ENCODE assay signal across 24 mouse cellular contexts in the genomic region with DNA sequence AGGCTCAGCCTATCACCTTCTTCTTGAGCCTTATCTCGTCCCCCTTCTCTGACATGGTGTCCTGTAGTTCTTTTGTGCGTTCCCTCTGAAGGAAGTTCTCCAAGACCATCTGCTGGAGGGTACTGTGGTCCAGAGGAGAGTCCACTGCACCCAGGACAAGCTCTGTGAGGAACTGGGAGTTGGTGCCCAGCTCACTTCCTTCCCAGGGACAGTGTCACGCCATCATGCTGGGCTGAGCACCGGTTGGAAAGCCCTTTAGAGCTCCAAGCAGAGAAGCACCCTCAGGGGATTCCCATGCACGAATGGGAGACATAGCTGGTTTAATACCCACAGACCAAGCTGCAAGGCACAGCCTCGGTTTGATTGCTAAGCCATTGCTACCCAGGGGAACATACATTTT. TPM values are rescaled to one million over a fixed set of nuclear protein-coding genes. Genes with fewer than 3 reads are reported as not detected.
DNase-seq lines count a peak whose midpoint lies in the region; ATAC-seq and TF ChIP-seq lines count a peak whose summit lies in the region.
"Had no signal": no experiment of that assay in that cellular context is flagged by ENCODE, and none has a peak within 500 bp of the region (broad histone marks: within the 10 kb centered on the region; RNA-seq: fewer than 3 reads in every experiment).

No protein-coding gene starts in this region.

- no peak for ATAC-seq in heart, embryonic 11.5 days (replicated peaks; ENCODE audit: insufficient number of reproducible peaks, low FRiP score, low TSS enrichment)
- no peak for ATAC-seq in heart, embryonic 13.5 days (ENCODE audit: extremely low read depth, insufficient number of reproducible peaks, low FRiP score, low TSS enrichment)
- no peak; the same call in 1 of the 2 replicates for ATAC-seq in heart, postnatal 0 days (ENCODE audit: insufficient read depth, low read depth)
- ATAC-seq: forebrain, embryonic 16.5 days; intestine, embryonic 16.5 days had no signal

- 0 out of 2 replicates have a peak, but pooled peaks cover 2% of the 10 kb centered on the region for H3K27me3 ChIP-seq in heart, embryonic 11.5 days (ENCODE audit: control insufficient read depth, insufficient read depth, low read length)
- H3K27me3 ChIP-seq in heart, embryonic 13.5 days (replicated peaks): peaks cover 6% of the 10 kb centered on the region; the same call in 1 of the 2 replicates
- H3K27me3 ChIP-seq in heart, postnatal 0 days (ENCODE audit: control insufficient read depth, insufficient read depth, low read length): no peaks in the 10 kb centered on the region
- H3K27me3 ChIP-seq: hindbrain, embryonic 15.5 days had no signal

- no peak overlapping the region; the same call in 1 of the 2 replicates for H3K9ac ChIP-seq in heart, embryonic 11.5 days (ENCODE audit: low read depth, low read length)
- H3K9ac ChIP-seq in heart, embryonic 13.5 days: peak overlapping the region; percentile 96
- peak overlapping the region; percentile 47 for H3K9ac ChIP-seq in heart, postnatal 0 days (replicated peaks; ENCODE audit: low read depth, low read length)
- H3K9ac ChIP-seq: embryonic facial prominence, embryonic 12.5 days; forebrain, embryonic 12.5 days; hindbrain, embryonic 15.5 days; kidney, embryonic 15.5 days had no signal

- H3K4me1 ChIP-seq in heart, embryonic 11.5 days (ENCODE audit: control insufficient read depth, insufficient read depth, low read length): peaks cover 10% of the 10 kb centered on the region; the same call in 1 of the 2 replicates
- H3K4me1 ChIP-seq in heart, embryonic 13.5 days: peaks cover 25% of the 10 kb centered on the region
- no peaks in the 10 kb centered on the region for H3K4me1 ChIP-seq in heart, postnatal 0 days (ENCODE audit: control insufficient read depth, insufficient read depth)
- H3K4me1 ChIP-seq: embryonic facial prominence, embryonic 12.5 days; forebrain, embryonic 12.5 days had no signal

- H3K36me3 ChIP-seq in heart, embryonic 11.5 days (ENCODE audit: control insufficient read depth, insufficient read depth, low read length): no peaks in the 10 kb centered on the region
- H3K36me3 ChIP-seq in heart, embryonic 13.5 days: peaks cover 51% of the 10 kb centered on the region
- peaks cover 41% of the 10 kb centered on the region for H3K36me3 ChIP-seq in heart, postnatal 0 days (replicated peaks; ENCODE audit: control insufficient read depth, insufficient read depth, low read length)
- H3K36me3 ChIP-seq: embryonic facial prominence, embryonic 12.5 days; forebrain, embryonic 12.5 days; hindbrain, embryonic 15.5 days; kidney, embryonic 15.5 days had no signal

- peak overlapping the region; percentile 65 for H3K4me2 ChIP-seq in heart, embryonic 11.5 days
- H3K4me2 ChIP-seq in heart, embryonic 13.5 days: peak overlapping the region; percentile 75
- H3K4me2 ChIP-seq in heart, postnatal 0 days (ENCODE audit: low read depth, low read length): peak overlapping the region; percentile 68
- H3K4me2 ChIP-seq: embryonic facial prominence, embryonic 12.5 days; forebrain, embryonic 12.5 days; hindbrain, embryonic 15.5 days; kidney, embryonic 15.5 days had no signal

- intact Hi-C loops in heart, postnatal 36 days (cut with DNase I): no loop called here

- peak; percentile 69 for TF ChIP-seq EP300 in heart, postnatal 0 days (IDR thresholded peaks at IDR 0.05; ENCODE audit: low read depth)

- 41% methylated on average over 6 of the region's 6 CpGs for WGBS in heart, embryonic 11.5 days (ENCODE audit: insufficient replicate concordance)
- 49% methylated on average over 6 of the region's 6 CpGs for WGBS in heart, embryonic 13.5 days
- WGBS in heart, postnatal 0 days: 26% methylated on average over 6 of the region's 6 CpGs

- TF ChIP-seq CTCF in heart, postnatal 0 days (IDR thresholded peaks at IDR 0.05; ENCODE audit: low read depth): no peak
- TF ChIP-seq CTCF in layer of hippocampus, adult 2 months (conservative IDR thresholded peaks at IDR 0.05): no peak

- peak; percentile 95 for DNase-seq in heart, adult 11 months
- no peak for DNase-seq in heart, postnatal 36 days
- no peak for DNase-seq in heart, postnatal 0 days (ENCODE audit: low spot score)
- no peak for DNase-seq in layer of hippocampus, adult 2 months (ENCODE audit: low spot score in 2 of 2)
- DNase-seq in frontal cortex, adult 2 months (ENCODE audit: extremely low spot score in 1 of 2, low spot score in 1 of 2): no peak
- DNase-seq in lung, postnatal 14 days: no peak
- DNase-seq: adrenal gland, adult 2 months; cerebellum, adult 11 months; cerebellum, adult 8-10 months; cerebellum, postnatal 14 days; embryo, embryonic 11 days; kidney, adult 2 months; kidney, postnatal 14 days had no signal

- 0 out of 2 replicates have a peak overlapping the region, but pooled peaks have one; percentile 0 for H3K4me3 ChIP-seq in heart, embryonic 11.5 days (ENCODE audit: low read depth, low read length)
- peak overlapping the region; percentile 57 for H3K4me3 ChIP-seq in heart, embryonic 13.5 days
- H3K4me3 ChIP-seq in heart, postnatal 0 days (ENCODE audit: low read depth, low read length): peak overlapping the region; percentile 61; the same call in 1 of the 2 replicates
- no peak overlapping the region for H3K4me3 ChIP-seq in layer of hippocampus, adult 2 months
- H3K4me3 ChIP-seq: embryonic facial prominence, embryonic 12.5 days; forebrain, embryonic 12.5 days; hindbrain, embryonic 15.5 days; kidney, embryonic 15.5 days had no signal

- peak overlapping the region; percentile 98 for H3K27ac ChIP-seq in heart, embryonic 11.5 days (ENCODE audit: low read depth, low read length)
- peak overlapping the region; percentile 99 for H3K27ac ChIP-seq in heart, embryonic 13.5 days (replicated peaks)
- H3K27ac ChIP-seq in heart, postnatal 0 days (ENCODE audit: low read depth): peak overlapping the region; percentile 99
- no peak overlapping the region for H3K27ac ChIP-seq in layer of hippocampus, adult 2 months
- H3K27ac ChIP-seq: embryonic facial prominence, embryonic 12.5 days; forebrain, embryonic 12.5 days; hindbrain, embryonic 15.5 days; kidney, embryonic 15.5 days had no signal

- no peaks in the 10 kb centered on the region for H3K9me3 ChIP-seq in heart, embryonic 11.5 days (replicated peaks; ENCODE audit: control insufficient read depth, low read length)
- H3K9me3 ChIP-seq in heart, embryonic 13.5 days: no peaks in the 10 kb centered on the region
- H3K9me3 ChIP-seq in heart, postnatal 0 days (replicated peaks; ENCODE audit: control insufficient read depth, low read length): no peaks in the 10 kb centered on the region
- H3K9me3 ChIP-seq: embryonic facial prominence, embryonic 12.5 days; forebrain, embryonic 12.5 days; hindbrain, embryonic 15.5 days; kidney, embryonic 15.5 days had no signal

RNA-seq across cellular contexts. Expression of gene Myl2, which starts 7.4 kb away (rescaled TPM):
- total RNA-seq in heart, postnatal 36 days (2021): over 10,000 TPM; 18,107 to 20,333 TPM
- 6,790 and 6,847 TPM in 2 replicates for polyA plus RNA-seq in heart, embryonic 11.5 days (2014; fragmentation: Nextera tagmentation; extraction: Ambion mirVana)
- polyA plus RNA-seq in heart, embryonic 13.5 days (2015; fragmentation: Nextera tagmentation; extraction: Ambion mirVana): 7,724 and 9,145 TPM in 2 replicates
- total RNA-seq in heart, postnatal 0 days (2014; rRNA removed; ENCODE audit: low replicate concordance): 7,568 and 8,637 TPM in 2 replicates
- 15,488 and 15,525 TPM in 2 replicates for polyA plus RNA-seq in heart, postnatal 0 days (2015; fragmentation: Nextera tagmentation; extraction: Ambion mirVana)
- total RNA-seq in layer of hippocampus, adult 2 months (2021): under 1 TPM in 1 of 2 experiments, not detected in 1; 0.88 TPM
- 1.8 TPM in 2 replicates for polyA plus RNA-seq in frontal cortex, adult 2 months (2012; rRNA removed)
- total RNA-seq: adrenal gland, adult 2 months; CH12.LX; common myeloid progenitor, adult 5-6 weeks had no signal
- polyA plus RNA-seq: adrenal gland, adult 2 months had no signal

RNA-seq across cellular contexts. Expression of gene Ccdc63, which starts 32.5 kb away (rescaled TPM):
- total RNA-seq in heart, postnatal 36 days (2021): not detected
- polyA plus RNA-seq in heart, embryonic 11.5 days (2014; fragmentation: Nextera tagmentation; extraction: Ambion mirVana): 0.47 and 0.51 TPM in 2 replicates
- 0.36 TPM in 1 of 2 replicates, not detected in the other for polyA plus RNA-seq in heart, embryonic 13.5 days (2015; fragmentation: Nextera tagmentation; extraction: Ambion mirVana)
- total RNA-seq in heart, postnatal 0 days (2014; rRNA removed; ENCODE audit: low replicate concordance): not detected in 2 replicates
- 0.26 and 0.27 TPM in 2 replicates for polyA plus RNA-seq in heart, postnatal 0 days (2015; fragmentation: Nextera tagmentation; extraction: Ambion mirVana)
- 1 to 10 TPM in 1 of 2 experiments, under 1 TPM in 1; 0.39 to 1.2 TPM for total RNA-seq in layer of hippocampus, adult 2 months (2021)
- polyA plus RNA-seq in frontal cortex, adult 2 months (2012; rRNA removed): 0.42 and 1.2 TPM in 2 replicates
- total RNA-seq: adrenal gland, adult 2 months had no signal
- polyA plus RNA-seq: adrenal gland, adult 2 months; embryonic facial prominence, embryonic 12.5 days; forebrain, embryonic 12.5 days; forebrain, embryonic 16.5 days; hindbrain, embryonic 11.5 days; hindbrain, embryonic 15.5 days; intestine, embryonic 16.5 days; kidney, embryonic 15.5 days had no signal

RNA-seq across cellular contexts. Expression of gene Ppp1cc, which starts 50.0 kb away (rescaled TPM):
- 100 to 1,000 TPM; 118 to 125 TPM for total RNA-seq in heart, postnatal 36 days (2021)
- 216 and 225 TPM in 2 replicates for polyA plus RNA-seq in heart, embryonic 11.5 days (2014; fragmentation: Nextera tagmentation; extraction: Ambion mirVana)
- 190 and 219 TPM in 2 replicates for polyA plus RNA-seq in heart, embryonic 13.5 days (2015; fragmentation: Nextera tagmentation; extraction: Ambion mirVana)
- total RNA-seq in heart, postnatal 0 days (2014; rRNA removed; ENCODE audit: low replicate concordance): 199 and 295 TPM in 2 replicates
- 146 and 157 TPM in 2 replicates for polyA plus RNA-seq in heart, postnatal 0 days (2015; fragmentation: Nextera tagmentation; extraction: Ambion mirVana)
- 100 to 1,000 TPM; 223 to 228 TPM for total RNA-seq in layer of hippocampus, adult 2 months (2021)
- 365 and 386 TPM in 2 replicates for polyA plus RNA-seq in frontal cortex, adult 2 months (2012; rRNA removed)

RNA-seq across cellular contexts. Expression of gene Cux2, which starts 58.2 kb away (rescaled TPM):
- 10 to 100 TPM; 21.6 to 26.8 TPM for total RNA-seq in heart, postnatal 36 days (2021)
- 4.7 and 7.1 TPM in 2 replicates for polyA plus RNA-seq in heart, embryonic 11.5 days (2014; fragmentation: Nextera tagmentation; extraction: Ambion mirVana)
- 4.5 and 4.8 TPM in 2 replicates for polyA plus RNA-seq in heart, embryonic 13.5 days (2015; fragmentation: Nextera tagmentation; extraction: Ambion mirVana)
- 3.3 and 9.5 TPM in 2 replicates for total RNA-seq in heart, postnatal 0 days (2014; rRNA removed; ENCODE audit: low replicate concordance)
- polyA plus RNA-seq in heart, postnatal 0 days (2015; fragmentation: Nextera tagmentation; extraction: Ambion mirVana): 1.3 and 1.4 TPM in 2 replicates
- total RNA-seq in layer of hippocampus, adult 2 months (2021): 10 to 100 TPM; 30.0 to 30.9 TPM
- polyA plus RNA-seq in frontal cortex, adult 2 months (2012; rRNA removed): 65.9 and 80.2 TPM in 2 replicates
- total RNA-seq: common myeloid progenitor, adult 5-6 weeks had no signal

Comparison
In these comparisons a context has a peak if more than half of its experiments do, and no peak if none do; other contexts are left out.
1. RNA of gene Myl2, which starts 7.4 kb away (polyA plus RNA-seq): 15,488 to 15,525 TPM in heart, postnatal 0 days, 7,724 to 9,145 TPM in heart, embryonic 13.5 days and 6,790 to 6,847 TPM in heart, embryonic 11.5 days; 1.8 TPM in frontal cortex, adult 2 months; every median in the first group is over 1,000 times any median in the second.
2. Peak in every context shown above with its lines, with median percentiles within 50 percentile points of each other: H3K4me2 ChIP-seq.